Mouse (Mus musculus): ENCODE data around the gene Utp6. TPM values are rescaled to one million over a fixed set of nuclear protein-coding genes. Genes with fewer than 3 reads are reported as not detected.
A peak's percentile ranks its signal among the peaks of the same experiment; 100 is the strongest.
"Not testable (repeated sequence)": the region's sequence is repeated elsewhere in the genome, so short reads cannot be mapped to it uniquely, and the experiment has no call there.

Gene Utp6
- polyA plus RNA-seq, 1 experiment from 2014 or later, result 87.5 TPM

DNA sequence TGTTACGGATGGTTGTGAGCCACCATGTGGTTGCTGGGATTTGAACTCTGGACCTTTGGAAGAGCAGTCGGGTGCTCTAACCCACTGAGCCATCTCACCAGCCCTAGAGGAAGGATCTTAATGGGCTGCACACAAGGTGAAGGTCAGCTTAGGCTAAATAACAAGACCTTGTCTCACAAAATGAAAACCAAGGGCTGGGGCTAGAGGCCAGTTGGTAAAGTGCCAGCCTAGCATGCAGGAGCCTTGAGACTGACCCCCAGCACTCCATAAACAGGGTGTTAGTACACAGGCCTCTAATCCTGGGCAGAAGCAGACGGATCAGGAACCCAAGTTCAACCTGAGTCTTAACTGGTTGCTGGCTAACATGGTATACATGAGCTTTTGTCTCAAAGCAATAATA lies 25.7 kb upstream of the Utp6 start:
- DNase-seq (ENCODE audit: low spot score) (no peak), ATAC-seq (ENCODE audit: low FRiP score) (no peak)
- 85% methylated on average over 3 of the region's 3 CpGs for WGBS
- H3K9ac ChIP-seq (ENCODE audit: low read depth, low read length), result no peak overlapping the region
- H3K36me3 ChIP-seq (ENCODE audit: control insufficient read depth, insufficient read depth, low read length), result no peaks in the 10 kb centered on the region
- no peaks in the 10 kb centered on the region for H3K4me1 ChIP-seq (replicated peaks; ENCODE audit: control insufficient read depth, insufficient read depth, low read length)
- no peak overlapping the region for H3K27ac ChIP-seq (ENCODE audit: low read depth, low read length)
- no peaks in the 10 kb centered on the region for H3K27me3 ChIP-seq (ENCODE audit: control insufficient read depth, insufficient read depth, low read length)
- no peaks in the 10 kb centered on the region for H3K9me3 ChIP-seq (ENCODE audit: control insufficient read depth, low read length)
- H3K4me2 ChIP-seq (replicated peaks; ENCODE audit: low read depth, low read length), result no peak overlapping the region
- no peak overlapping the region for H3K4me3 ChIP-seq (ENCODE audit: low read depth, low read length)

DNA sequence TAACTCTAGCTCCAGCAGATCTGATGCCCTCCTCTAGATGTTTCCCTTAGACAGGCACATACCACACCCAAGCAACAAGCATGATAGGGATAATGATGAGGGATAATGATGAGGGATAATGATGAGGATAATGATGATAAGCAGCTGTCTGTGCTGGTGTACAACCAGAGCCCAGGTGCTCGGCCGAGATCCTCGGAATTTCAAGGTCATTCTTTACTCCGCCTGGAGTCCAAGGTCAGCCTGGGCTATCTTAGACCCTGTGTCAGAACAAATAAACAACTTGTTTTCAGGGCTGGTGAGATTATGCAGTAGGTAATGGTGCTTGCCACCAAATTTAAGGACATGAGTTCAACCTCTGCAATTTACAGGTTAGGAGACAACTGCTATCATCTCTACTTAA lies 24.7 kb upstream of the Utp6 start:
- H3K9ac ChIP-seq (ENCODE audit: low read depth, low read length), result no peak overlapping the region
- no peak for ATAC-seq (ENCODE audit: low FRiP score)
- 93% methylated on average over 4 of the region's 4 CpGs for WGBS
- H3K27me3 ChIP-seq (ENCODE audit: control insufficient read depth, insufficient read depth, low read length), result no peaks in the 10 kb centered on the region
- no peaks in the 10 kb centered on the region for H3K36me3 ChIP-seq (ENCODE audit: control insufficient read depth, insufficient read depth, low read length)
- no peak overlapping the region for H3K4me2 ChIP-seq (replicated peaks; ENCODE audit: low read depth, low read length)
- H3K27ac ChIP-seq (ENCODE audit: low read depth, low read length), result no peak overlapping the region
- H3K4me3 ChIP-seq (ENCODE audit: low read depth, low read length), result no peak overlapping the region
- H3K9me3 ChIP-seq (ENCODE audit: control insufficient read depth, low read length), result no peaks in the 10 kb centered on the region
- DNase-seq (ENCODE audit: low spot score), result no peak
- H3K4me1 ChIP-seq (replicated peaks; ENCODE audit: control insufficient read depth, insufficient read depth, low read length), result no peaks in the 10 kb centered on the region

DNA sequence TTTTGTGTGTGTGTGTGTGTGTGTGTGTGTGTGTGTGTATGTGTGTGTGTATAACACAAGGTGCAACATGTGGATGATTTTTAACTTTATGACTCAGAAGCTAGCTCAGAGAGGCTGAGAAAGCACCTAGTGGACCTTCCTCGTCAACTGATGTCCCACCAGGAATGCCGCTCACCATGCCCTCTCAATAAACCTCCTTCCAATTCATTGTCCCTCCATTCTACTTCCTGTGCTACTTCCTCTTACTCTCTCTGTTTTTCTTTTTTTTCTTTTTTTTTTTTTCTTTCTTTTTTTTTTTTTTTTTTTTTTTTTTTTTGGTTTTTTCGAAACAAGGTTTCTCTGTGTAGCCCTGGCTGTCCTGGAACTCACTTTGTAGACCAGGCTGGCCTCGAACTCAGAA lies 15.6 kb upstream of the Utp6 start:
- not testable (repeated sequence) for H3K27me3 ChIP-seq (ENCODE audit: control insufficient read depth, insufficient read depth, low read length); H3K9ac ChIP-seq (ENCODE audit: low read depth, low read length); H3K4me2 ChIP-seq (replicated peaks; ENCODE audit: low read depth, low read length); H3K36me3 ChIP-seq (ENCODE audit: control insufficient read depth, insufficient read depth, low read length); DNase-seq (ENCODE audit: low spot score); H3K9me3 ChIP-seq (ENCODE audit: control insufficient read depth, low read length); H3K27ac ChIP-seq (ENCODE audit: low read depth, low read length); ATAC-seq (ENCODE audit: low FRiP score); H3K4me3 ChIP-seq (ENCODE audit: low read depth, low read length); H3K4me1 ChIP-seq (replicated peaks; ENCODE audit: control insufficient read depth, insufficient read depth, low read length)
- 91% methylated on average over 3 of the region's 4 CpGs for WGBS

DNA sequence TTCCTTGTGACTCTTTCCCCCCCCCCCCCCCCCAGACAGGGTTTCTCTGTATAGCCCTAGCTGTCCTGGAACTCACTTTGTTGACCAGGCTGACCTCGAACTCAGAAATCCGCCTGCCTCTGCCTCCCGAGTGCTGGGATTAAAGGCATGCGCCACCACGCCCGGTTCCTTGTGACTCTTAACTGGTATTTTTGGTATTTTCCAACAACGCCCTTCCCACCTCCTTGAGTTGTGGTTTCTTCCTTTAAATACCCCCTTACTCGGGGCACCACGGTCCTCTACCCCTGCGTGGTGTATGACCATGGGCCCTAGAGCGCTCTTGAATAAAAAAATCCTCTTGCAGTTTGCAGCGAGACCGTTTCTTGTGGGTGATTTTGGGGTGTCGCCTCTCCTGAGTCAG lies 14.9 kb upstream of the Utp6 start:
- not testable (repeated sequence) for H3K36me3 ChIP-seq (ENCODE audit: control insufficient read depth, insufficient read depth, low read length); H3K4me2 ChIP-seq (replicated peaks; ENCODE audit: low read depth, low read length); H3K9me3 ChIP-seq (ENCODE audit: control insufficient read depth, low read length); DNase-seq (ENCODE audit: low spot score); H3K27ac ChIP-seq (ENCODE audit: low read depth, low read length); H3K4me3 ChIP-seq (ENCODE audit: low read depth, low read length); H3K4me1 ChIP-seq (replicated peaks; ENCODE audit: control insufficient read depth, insufficient read depth, low read length); H3K9ac ChIP-seq (ENCODE audit: low read depth, low read length); ATAC-seq (ENCODE audit: low FRiP score); H3K27me3 ChIP-seq (ENCODE audit: control insufficient read depth, insufficient read depth, low read length)
- 96% methylated on average over 14 of the region's 14 CpGs for WGBS

DNA sequence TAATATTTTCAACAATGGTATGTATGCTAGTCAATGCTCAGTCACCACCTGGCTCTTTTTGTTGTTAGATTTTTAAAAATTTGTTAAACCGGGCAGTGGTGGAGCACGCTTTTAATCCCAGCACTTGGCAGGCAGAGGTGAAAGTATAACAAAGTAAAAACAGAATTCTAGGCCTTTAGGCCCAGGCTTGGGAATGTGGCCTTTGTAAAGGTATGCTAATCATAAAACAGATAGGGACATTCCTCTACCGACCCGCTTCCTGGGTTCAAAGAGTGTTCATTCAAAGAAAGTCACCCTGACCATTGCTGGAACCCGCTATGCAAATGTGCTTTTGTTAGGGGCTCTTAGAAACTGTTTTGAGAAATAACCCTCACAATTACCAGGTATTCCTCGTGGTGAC lies 14.5 kb upstream of the Utp6 start:
- H3K27ac ChIP-seq (ENCODE audit: low read depth, low read length); ATAC-seq (ENCODE audit: low FRiP score); H3K4me2 ChIP-seq (replicated peaks; ENCODE audit: low read depth, low read length); H3K4me1 ChIP-seq (replicated peaks; ENCODE audit: control insufficient read depth, insufficient read depth, low read length); H3K27me3 ChIP-seq (ENCODE audit: control insufficient read depth, insufficient read depth, low read length); H3K9me3 ChIP-seq (ENCODE audit: control insufficient read depth, low read length); H3K4me3 ChIP-seq (ENCODE audit: low read depth, low read length); DNase-seq (ENCODE audit: low spot score); H3K36me3 ChIP-seq (ENCODE audit: control insufficient read depth, insufficient read depth, low read length); H3K9ac ChIP-seq (ENCODE audit: low read depth, low read length): not testable (repeated sequence)
- 74% methylated on average over 6 of the region's 6 CpGs for WGBS

DNA sequence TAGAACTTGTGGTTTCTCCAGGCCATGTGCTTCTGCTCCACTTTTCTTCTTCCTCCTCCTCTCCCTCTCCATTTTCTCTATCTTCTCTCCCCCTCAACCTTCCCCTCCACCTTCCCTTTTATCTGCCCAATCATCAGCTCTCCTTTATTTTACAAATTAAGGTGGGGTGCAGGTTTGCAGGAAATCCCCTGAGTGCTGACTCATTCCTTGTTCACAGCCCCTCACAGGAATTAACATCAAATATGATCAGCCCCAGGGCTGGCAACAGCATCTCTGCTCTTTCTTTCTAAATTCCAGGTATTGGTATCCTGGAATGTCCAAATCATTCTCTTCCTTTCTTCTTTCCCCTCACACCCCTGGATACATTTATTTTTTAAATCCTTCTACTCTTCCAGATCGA lies 14.0 kb upstream of the Utp6 start:
- no peak for DNase-seq (ENCODE audit: low spot score)
- no peaks in the 10 kb centered on the region for H3K36me3 ChIP-seq (ENCODE audit: control insufficient read depth, insufficient read depth, low read length)
- H3K4me3 ChIP-seq (ENCODE audit: low read depth, low read length), result no peak overlapping the region
- H3K4me2 ChIP-seq (replicated peaks; ENCODE audit: low read depth, low read length), result no peak overlapping the region
- peaks cover 6% of the 10 kb centered on the region for H3K27me3 ChIP-seq (ENCODE audit: control insufficient read depth, insufficient read depth, low read length)
- ATAC-seq (ENCODE audit: low FRiP score), result no peak
- no peaks in the 10 kb centered on the region for H3K9me3 ChIP-seq (ENCODE audit: control insufficient read depth, low read length)
- WGBS, result 93% methylated on average over 1 of the region's 1 CpGs
- H3K27ac ChIP-seq (ENCODE audit: low read depth, low read length), result no peak overlapping the region
- no peaks in the 10 kb centered on the region for H3K4me1 ChIP-seq (replicated peaks; ENCODE audit: control insufficient read depth, insufficient read depth, low read length)
- H3K9ac ChIP-seq (ENCODE audit: low read depth, low read length), result no peak overlapping the region

DNA sequence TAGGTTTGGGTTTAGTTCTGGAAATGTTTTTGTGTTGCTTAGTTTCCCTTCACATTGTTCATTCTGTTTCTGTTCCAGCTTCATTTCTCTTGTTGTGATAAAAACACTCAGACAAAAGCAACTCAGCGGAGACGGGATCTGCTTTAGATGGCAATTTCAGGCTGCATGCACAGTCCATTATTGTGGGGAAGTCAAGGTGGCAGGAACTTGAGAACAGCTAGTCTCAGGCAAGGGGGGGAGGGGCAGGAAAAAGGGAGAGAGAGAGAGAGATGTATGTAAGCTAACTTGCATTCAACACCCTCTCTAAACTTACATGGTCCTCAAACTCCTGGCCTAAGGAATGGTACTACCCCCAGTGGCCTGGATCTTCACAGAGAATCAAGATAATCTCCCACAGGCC lies 13.2 kb upstream of the Utp6 start:
- Histone ChIP-seq H3K36me3 (ENCODE audit: control insufficient read depth, insufficient read depth, low read length) (no peaks in the 10 kb centered on the region), H3K4me3 (ENCODE audit: low read depth, low read length) (no peak overlapping the region), H3K4me2 (replicated peaks; ENCODE audit: low read depth, low read length) (no peak overlapping the region), H3K4me1 (replicated peaks; ENCODE audit: control insufficient read depth, insufficient read depth, low read length) (no peaks in the 10 kb centered on the region), H3K27me3 (ENCODE audit: control insufficient read depth, insufficient read depth, low read length) (peaks cover 6% of the 10 kb centered on the region), H3K9me3 (ENCODE audit: control insufficient read depth, low read length) (no peaks in the 10 kb centered on the region), H3K9ac (ENCODE audit: low read depth, low read length) (no peak overlapping the region), H3K27ac (ENCODE audit: low read depth, low read length) (no peak overlapping the region)
- WGBS, result 38% methylated on average over 2 of the region's 2 CpGs
- DNase-seq (ENCODE audit: low spot score) (peak; percentile 12), ATAC-seq (ENCODE audit: low FRiP score) (no peak)

DNA sequence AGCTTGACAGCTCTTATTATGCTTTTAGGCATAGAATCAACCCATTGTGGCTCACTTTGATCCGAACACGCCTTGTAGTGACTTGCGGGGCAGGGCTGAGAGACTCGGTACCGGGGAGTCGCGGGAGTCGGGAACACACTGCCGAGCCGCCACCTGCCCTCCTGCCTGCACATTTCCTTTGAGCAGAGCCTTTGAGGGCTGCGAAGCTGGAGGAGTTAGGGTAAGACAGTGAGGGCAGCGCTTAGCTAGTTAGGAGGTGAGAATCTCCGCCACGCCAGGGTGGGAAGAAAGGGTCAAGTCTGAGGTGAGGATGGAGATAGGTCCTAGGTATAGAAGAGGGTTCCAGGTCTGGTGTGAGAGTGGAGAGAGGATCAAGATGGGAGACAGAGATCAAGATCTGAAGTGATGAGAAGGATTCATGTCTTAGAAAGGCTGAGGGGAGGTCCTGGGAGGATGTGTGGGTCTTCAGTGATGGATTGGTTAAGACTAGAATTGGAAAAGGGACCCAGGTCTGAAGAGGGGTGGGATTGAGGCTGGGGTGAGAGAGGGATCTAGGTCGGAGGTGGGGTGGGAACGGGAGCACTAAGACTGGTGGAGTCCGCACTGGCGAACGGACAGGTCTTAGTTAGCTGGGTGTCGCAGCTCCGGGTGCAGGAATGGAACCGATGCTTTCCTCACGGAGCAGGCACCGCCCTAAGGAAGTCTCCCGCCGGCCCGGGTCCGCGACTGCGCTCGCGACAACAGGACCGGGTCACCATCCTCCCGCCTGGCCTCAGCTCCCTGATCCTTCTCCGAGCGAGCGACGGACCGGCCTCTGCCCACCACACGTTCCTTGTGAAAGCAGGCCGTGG lies 11.7 kb upstream of the Utp6 start:
- no peaks in the 10 kb centered on the region for H3K36me3 ChIP-seq (ENCODE audit: control insufficient read depth, insufficient read depth, low read length)

DNA sequence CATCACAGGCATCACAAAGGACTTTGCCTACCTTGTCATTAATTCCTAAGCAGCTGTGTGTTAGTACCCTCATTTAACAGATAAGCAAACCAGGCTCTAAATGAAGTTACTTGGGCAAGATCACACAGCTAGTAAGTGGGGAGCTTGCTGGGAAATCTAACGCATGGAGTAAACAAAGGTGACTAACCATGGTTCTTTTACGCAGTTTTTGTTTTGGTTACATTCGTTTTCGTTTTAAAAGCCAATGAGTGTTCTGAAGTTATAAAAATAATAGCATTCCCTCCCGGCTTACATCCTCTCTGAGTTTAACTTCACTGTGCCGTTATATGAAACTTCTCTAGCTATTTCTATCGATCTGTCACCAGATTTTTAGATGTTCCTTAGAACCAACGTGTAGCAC lies 10.9 kb upstream of the Utp6 start:
- WGBS, result 19% methylated on average over 8 of the region's 8 CpGs
- peak; percentile 28 for DNase-seq (ENCODE audit: low spot score)
- no peak for ATAC-seq (ENCODE audit: low FRiP score)
- H3K27ac ChIP-seq (ENCODE audit: low read depth, low read length), result no peak overlapping the region
- H3K27me3 ChIP-seq (ENCODE audit: control insufficient read depth, insufficient read depth, low read length), result peaks cover 6% of the 10 kb centered on the region
- peak overlapping the region; percentile 46 for H3K4me3 ChIP-seq (ENCODE audit: low read depth, low read length)
- no peaks in the 10 kb centered on the region for H3K4me1 ChIP-seq (replicated peaks; ENCODE audit: control insufficient read depth, insufficient read depth, low read length)
- H3K9ac ChIP-seq (ENCODE audit: low read depth, low read length), result no peak overlapping the region
- no peaks in the 10 kb centered on the region for H3K9me3 ChIP-seq (ENCODE audit: control insufficient read depth, low read length)
- no peaks in the 10 kb centered on the region for H3K36me3 ChIP-seq (ENCODE audit: control insufficient read depth, insufficient read depth, low read length)
- peak overlapping the region; percentile 74 for H3K4me2 ChIP-seq (replicated peaks; ENCODE audit: low read depth, low read length)

More for the DNA sequence above, 11.7 kb upstream of the Utp6 start:
- H3K27me3 ChIP-seq (ENCODE audit: control insufficient read depth, insufficient read depth, low read length), result peaks cover 6% of the 10 kb centered on the region
- peak overlapping the region; percentile 65 for H3K9ac ChIP-seq (ENCODE audit: low read depth, low read length)
- H3K9me3 ChIP-seq (ENCODE audit: control insufficient read depth, low read length), result no peaks in the 10 kb centered on the region
- no peak overlapping the region for H3K27ac ChIP-seq (ENCODE audit: low read depth, low read length)
- no peaks in the 10 kb centered on the region for H3K4me1 ChIP-seq (replicated peaks; ENCODE audit: control insufficient read depth, insufficient read depth, low read length)
- under 1% methylated on average over 40 of the region's 41 CpGs for WGBS
- ATAC-seq (ENCODE audit: low FRiP score) (peak; percentile 30; the same call in 1 of the 2 replicates), DNase-seq (ENCODE audit: low spot score) (peak; percentile 71)
- H3K4me3 ChIP-seq (ENCODE audit: low read depth, low read length), result peak overlapping the region; percentile 46
- H3K4me2 ChIP-seq (replicated peaks; ENCODE audit: low read depth, low read length), result peak overlapping the region; percentile 74
